Mouse (Mus musculus) liver, embryonic 13.5 days (tissue): ENCODE results near the gene Vav1. TPM values are rescaled to one million over a fixed set of nuclear protein-coding genes. Genes with fewer than 3 reads are reported as not detected.

ENCODE experiments used
- ATAC-seq: fragments of 200-750 bp; cut with Nextera tagmentation; 2 replicates; pipeline ENCODE4 v1.8.0; 2017; ENCODE audit warnings: low read depth, mild to moderate bottlenecking, moderate number of reproducible peaks, moderate library complexity
- DNase-seq: peaks from one replicate; pipeline ENCODE4 v3.0.0; 2022
- H3K27ac ChIP-seq: fragments of 300-500 bp; sonication (generic); 2 replicates; pipeline ENCODE4 v1.5.1; 2015; ENCODE audit warnings: moderate library complexity, mild to moderate bottlenecking, inconsistent platforms
- H3K27me3 ChIP-seq: fragments of 300-500 bp; sonication (generic); 2 replicates; pipeline ENCODE4 v1.6.1; 2015; ENCODE audit warnings: mild to moderate bottlenecking, inconsistent platforms
- H3K36me3 ChIP-seq: fragments of 300-500 bp; sonication (generic); 2 replicates; pipeline ENCODE4 v1.6.1; 2015; ENCODE audit warnings: mild to moderate bottlenecking, inconsistent platforms
- H3K4me1 ChIP-seq: fragments of 300-500 bp; sonication (generic); replicated peaks from 2 replicates; pipeline ENCODE4 v1.6.1; 2015; ENCODE audit warnings: inconsistent platforms
- H3K4me2 ChIP-seq: fragments of 300-500 bp; sonication (generic); 2 replicates; pipeline ENCODE4 v1.6.1; 2015; ENCODE audit warnings: inconsistent platforms, mild to moderate bottlenecking, moderate library complexity
- H3K4me3 ChIP-seq: fragments of 300-500 bp; sonication (generic); replicated peaks from 2 replicates; pipeline ENCODE4 v1.5.1; 2015; ENCODE audit warnings: mild to moderate bottlenecking, inconsistent platforms
- H3K9ac ChIP-seq: fragments of 300-500 bp; sonication (generic); 2 replicates; pipeline ENCODE4 v1.6.1; 2015; ENCODE audit warnings: mild to moderate bottlenecking, inconsistent platforms
- H3K9me3 ChIP-seq: fragments of 300-500 bp; sonication (generic); replicated peaks from 2 replicates; pipeline ENCODE4 v1.6.1; 2016; ENCODE audit warnings: inconsistent platforms
- WGBS: fragments of 180-500 bp; shearing (Covaris S2); methylation state at CpG from one replicate; pipeline ENCODE4 v1.1.7; 2015; ENCODE audit not compliant: insufficient replicate concordance; 5-methylcytosine and 5-hydroxymethylcytosine counted together
- polyA plus RNA-seq: library from polyadenylated mRNA; unstranded; fragments of >200 nt; fragmentation: Nextera tagmentation; extraction: Ambion mirVana; gene quantifications from 2 replicates; pipeline ENCODE4 v1.2.1, GENCODE M21; 2015

The Vav1 gene
- polyA plus RNA-seq, 1 experiment from 2014 or later: 12.5 TPM

DNA sequence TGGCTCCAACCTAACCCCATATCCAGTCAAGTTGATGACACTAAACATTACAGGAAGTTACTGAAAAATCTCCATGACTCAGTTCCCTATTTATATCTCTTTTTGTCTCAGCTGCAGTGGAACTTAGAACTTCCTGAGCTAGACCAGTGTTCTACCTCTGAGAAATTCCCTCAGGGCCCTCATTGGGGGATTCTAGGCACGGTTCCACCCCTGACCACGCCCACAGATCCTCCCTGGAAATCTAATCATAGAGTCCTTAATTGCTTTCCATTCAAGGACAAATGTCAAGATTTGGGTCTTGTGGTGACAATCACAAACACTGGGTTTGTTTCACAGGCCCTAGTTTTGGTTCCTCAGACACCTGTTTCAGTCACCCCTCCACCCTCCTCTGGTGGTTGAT, 6.2 kb downstream of the Vav1 start:
- H3K36me3 ChIP-seq: no peaks in the 10 kb centered on the region
- H3K27me3 ChIP-seq: no peaks in the 10 kb centered on the region
- no peaks in the 10 kb centered on the region for H3K9me3 ChIP-seq
- H3K4me3 ChIP-seq: no peak overlapping the region
- peaks cover 21% of the 10 kb centered on the region for H3K4me1 ChIP-seq
- DNase-seq (no peak), ATAC-seq (no peak)
- no peak overlapping the region for H3K27ac ChIP-seq
- H3K4me2 ChIP-seq: no peak overlapping the region
- no peak overlapping the region for H3K9ac ChIP-seq
- WGBS: 52% methylated on average over 2 of the region's 2 CpGs

DNA sequence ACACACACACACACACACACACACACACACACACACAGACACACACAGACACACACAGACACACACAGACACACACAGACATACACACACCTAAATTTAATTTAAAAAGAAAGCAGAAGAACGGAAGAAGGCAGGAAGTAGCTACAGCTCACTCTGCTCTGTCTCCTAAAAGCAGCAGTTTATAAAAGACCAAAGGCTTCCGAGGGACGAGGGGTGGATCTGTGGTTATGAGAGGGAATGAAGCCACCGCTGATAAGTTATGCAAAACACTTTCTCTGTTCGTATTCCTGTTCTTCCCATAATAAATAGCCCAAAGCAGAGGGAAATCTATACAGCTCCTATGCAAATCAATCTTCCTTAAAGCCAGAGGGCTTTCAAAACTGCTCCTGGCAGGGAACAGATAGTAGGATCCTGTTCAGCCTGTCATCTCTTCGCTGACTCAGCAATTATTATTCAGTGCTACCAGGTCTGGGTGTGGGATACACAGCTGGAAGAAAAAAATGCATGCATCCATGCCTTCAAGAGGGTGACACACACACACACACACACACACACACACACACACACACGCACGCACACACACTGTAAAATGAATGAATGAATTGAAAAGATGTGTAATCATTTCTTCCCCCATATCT, 7.9 kb downstream of the Vav1 start:
- Histone ChIP-seq H3K9ac (no peak overlapping the region), H3K27ac (no peak overlapping the region), H3K27me3 (no peaks in the 10 kb centered on the region), H3K36me3 (no peaks in the 10 kb centered on the region), H3K4me1 (peaks cover 33% of the 10 kb centered on the region), H3K9me3 (no peaks in the 10 kb centered on the region), H3K4me3 (no peak overlapping the region), H3K4me2 (no peak overlapping the region)
- no peak for DNase-seq
- WGBS: 30% methylated on average over 8 of the region's 8 CpGs
- ATAC-seq: no peak

DNA sequence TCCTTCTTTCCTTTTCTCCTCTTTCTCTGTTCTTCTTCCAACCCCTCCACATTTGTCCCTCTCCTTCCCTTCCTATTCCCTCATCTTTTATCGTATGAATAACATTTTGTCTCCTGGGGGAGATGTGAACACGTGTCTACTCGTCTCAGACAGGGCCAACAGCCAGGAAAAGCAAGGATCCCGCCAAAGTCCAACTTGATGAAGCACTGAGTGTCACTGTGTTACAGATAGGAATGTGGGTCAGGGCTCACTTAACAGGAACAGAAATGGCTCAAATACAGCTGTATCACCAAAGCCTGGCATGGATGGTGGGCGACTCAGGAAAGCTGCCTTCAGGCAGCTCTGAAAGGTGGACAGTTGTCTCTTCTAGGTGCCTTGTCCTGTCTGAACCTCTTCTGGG, 10.4 kb downstream of the Vav1 start:
- Histone ChIP-seq H3K4me3 (no peak overlapping the region), H3K27me3 (no peaks in the 10 kb centered on the region), H3K4me2 (no peak overlapping the region), H3K36me3 (no peaks in the 10 kb centered on the region), H3K9me3 (no peaks in the 10 kb centered on the region), H3K9ac (no peak overlapping the region), H3K4me1 (peaks cover 33% of the 10 kb centered on the region), H3K27ac (0 out of 2 replicates have a peak overlapping the region, but pooled peaks have one; percentile 75)
- ATAC-seq: no peak
- 68% methylated on average over 5 of the region's 5 CpGs for WGBS
- DNase-seq: no peak

DNA sequence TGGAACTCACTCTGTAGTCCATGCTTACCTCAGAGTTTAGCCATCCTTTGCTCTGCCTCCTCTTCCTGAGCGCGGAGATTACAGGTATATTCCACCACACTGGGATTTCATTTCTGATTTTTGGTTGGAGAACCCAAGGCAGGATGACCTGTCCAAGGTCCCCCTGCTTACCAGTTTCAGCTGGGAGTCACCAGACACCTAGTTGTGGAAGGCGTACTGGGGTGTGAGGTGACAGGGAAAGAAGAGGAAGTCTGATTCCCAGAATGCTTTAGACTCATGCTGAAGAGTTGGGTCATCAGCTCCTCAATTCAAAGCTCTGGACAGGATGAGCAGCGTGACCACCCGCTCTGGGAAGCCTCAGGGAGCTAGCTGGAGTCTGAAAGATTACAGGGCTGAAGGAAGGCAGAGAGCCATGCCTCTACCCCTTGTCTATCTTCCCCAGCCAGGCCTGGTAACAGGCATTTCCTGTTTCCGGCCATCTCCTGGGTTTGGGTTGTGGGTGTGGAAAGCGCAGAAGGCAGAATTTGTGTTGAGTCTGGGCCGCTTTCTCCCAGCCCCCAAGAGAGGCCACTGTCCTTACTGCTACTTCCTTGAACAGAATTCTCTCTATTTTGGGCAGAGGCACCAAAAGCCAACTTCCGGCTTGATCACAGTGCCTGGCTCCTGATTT, 11.2 kb downstream of the Vav1 start:
- ATAC-seq (peak; percentile 79), DNase-seq (peak; percentile 29)
- H3K27me3 ChIP-seq: no peaks in the 10 kb centered on the region
- H3K9me3 ChIP-seq: no peaks in the 10 kb centered on the region
- WGBS: 31% methylated on average over 9 of the region's 9 CpGs
- H3K36me3 ChIP-seq: no peaks in the 10 kb centered on the region
- H3K9ac ChIP-seq: no peak overlapping the region
- H3K4me3 ChIP-seq: no peak overlapping the region
- peak overlapping the region; percentile 75 for H3K27ac ChIP-seq
- peak overlapping the region; percentile 30 for H3K4me2 ChIP-seq
- peaks cover 39% of the 10 kb centered on the region for H3K4me1 ChIP-seq

DNA sequence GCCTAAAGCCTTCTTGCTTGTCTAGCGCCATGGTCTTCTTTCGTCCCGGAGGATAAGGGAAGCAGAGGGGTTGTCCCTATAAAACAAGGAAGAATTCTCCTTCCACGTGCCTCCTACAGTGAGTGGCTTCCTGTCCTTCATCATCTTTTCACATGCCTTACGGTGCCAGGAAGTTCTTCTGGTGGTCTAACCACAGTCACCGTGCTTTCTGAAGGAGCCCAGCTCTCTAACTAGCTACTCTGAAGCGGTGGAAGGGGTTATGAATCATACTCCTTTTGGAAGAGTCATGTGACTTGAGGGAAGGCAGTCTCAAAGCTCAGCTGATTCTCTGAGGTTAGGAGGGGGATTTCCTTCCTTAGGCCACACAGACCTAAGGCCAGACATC, 11.8 kb downstream of the Vav1 start:
- ATAC-seq (peak; percentile 37), DNase-seq (no peak)
- Histone ChIP-seq H3K27me3 (no peaks in the 10 kb centered on the region), H3K27ac (peak overlapping the region; percentile 66), H3K9me3 (no peaks in the 10 kb centered on the region), H3K4me2 (peak overlapping the region; percentile 30), H3K36me3 (no peaks in the 10 kb centered on the region), H3K4me1 (peaks cover 42% of the 10 kb centered on the region), H3K4me3 (no peak overlapping the region), H3K9ac (no peak overlapping the region)
- 18% methylated on average over 7 of the region's 7 CpGs for WGBS

DNA sequence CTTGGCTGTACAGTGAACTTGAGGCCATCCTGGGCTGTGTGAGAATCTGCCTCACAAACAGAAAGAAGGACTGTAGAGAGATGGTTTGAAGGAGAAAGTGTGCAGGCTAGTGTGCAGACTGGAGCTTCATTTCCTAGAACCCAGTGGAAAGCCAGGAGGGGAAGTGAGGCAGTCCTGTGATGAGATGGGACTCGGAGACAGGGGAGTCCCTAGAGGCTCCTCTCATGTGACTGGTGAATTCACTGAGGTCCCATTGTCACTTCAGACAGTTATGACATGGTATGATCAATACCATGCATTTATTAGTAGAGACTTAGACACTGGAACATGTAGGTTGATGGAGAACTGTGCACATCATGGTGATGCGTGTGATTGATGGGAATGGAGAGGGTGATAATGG, 13.4 kb downstream of the Vav1 start:
- Histone ChIP-seq H3K9me3 (no peaks in the 10 kb centered on the region), H3K27ac (no peak overlapping the region), H3K36me3 (no peaks in the 10 kb centered on the region), H3K4me2 (no peak overlapping the region), H3K27me3 (no peaks in the 10 kb centered on the region), H3K4me3 (no peak overlapping the region), H3K4me1 (peaks cover 39% of the 10 kb centered on the region), H3K9ac (no peak overlapping the region)
- ATAC-seq (no peak), DNase-seq (no peak)
- 61% methylated on average over 2 of the region's 2 CpGs for WGBS

DNA sequence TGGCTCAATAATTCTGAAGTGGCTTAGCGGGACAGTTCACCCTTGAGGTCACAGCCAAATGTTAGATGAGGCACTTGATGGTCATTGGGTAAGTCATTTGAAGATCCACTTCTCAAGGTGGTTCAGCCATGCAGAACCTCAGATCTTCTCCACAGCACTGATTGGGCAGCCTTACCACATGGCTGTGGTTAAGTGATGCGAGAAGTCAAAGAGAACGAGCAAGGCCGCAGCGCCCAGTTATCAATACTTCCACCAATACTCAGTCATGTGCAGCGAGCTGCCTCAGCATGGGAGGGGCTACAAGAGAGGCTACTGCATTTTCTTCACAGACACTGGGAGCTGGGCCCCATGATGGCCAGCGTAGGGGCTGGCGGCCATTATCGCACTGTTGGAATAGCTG, 14.1 kb downstream of the Vav1 start:
- DNase-seq: no peak
- ATAC-seq: no peak
- Histone ChIP-seq H3K4me1 (peaks cover 36% of the 10 kb centered on the region), H3K9me3 (no peaks in the 10 kb centered on the region), H3K36me3 (no peaks in the 10 kb centered on the region), H3K4me2 (no peak overlapping the region), H3K9ac (no peak overlapping the region), H3K4me3 (no peak overlapping the region), H3K27ac (no peak overlapping the region), H3K27me3 (no peaks in the 10 kb centered on the region)
- 78% methylated on average over 9 of the region's 9 CpGs for WGBS

DNA sequence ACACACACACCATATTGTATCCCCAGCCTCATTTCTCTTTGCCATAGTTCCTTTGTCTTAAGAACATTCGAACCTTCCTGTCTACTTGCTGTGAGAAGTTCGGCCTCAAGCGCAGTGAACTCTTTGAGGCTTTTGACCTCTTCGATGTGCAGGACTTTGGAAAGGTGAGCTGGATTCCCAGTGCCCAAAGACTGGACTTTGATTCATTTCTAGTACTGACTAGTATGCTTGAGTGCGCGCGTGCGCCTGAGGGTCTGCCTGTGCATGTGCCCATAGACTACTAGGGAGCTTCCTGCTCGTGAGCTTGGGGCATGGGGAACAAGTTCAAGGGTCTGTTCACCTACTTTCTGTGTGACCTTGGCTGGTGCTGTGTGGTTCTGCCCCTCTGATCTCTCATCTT, 17.0 kb downstream of the Vav1 start:
- Histone ChIP-seq H3K27ac (no peak overlapping the region), H3K4me3 (no peak overlapping the region), H3K9ac (no peak overlapping the region), H3K27me3 (no peaks in the 10 kb centered on the region), H3K4me2 (no peak overlapping the region), H3K4me1 (peaks cover 20% of the 10 kb centered on the region), H3K9me3 (no peaks in the 10 kb centered on the region), H3K36me3 (peaks cover 6% of the 10 kb centered on the region; the same call in 1 of the 2 replicates)
- WGBS: 77% methylated on average over 9 of the region's 9 CpGs
- no peak for DNase-seq
- ATAC-seq: no peak

DNA sequence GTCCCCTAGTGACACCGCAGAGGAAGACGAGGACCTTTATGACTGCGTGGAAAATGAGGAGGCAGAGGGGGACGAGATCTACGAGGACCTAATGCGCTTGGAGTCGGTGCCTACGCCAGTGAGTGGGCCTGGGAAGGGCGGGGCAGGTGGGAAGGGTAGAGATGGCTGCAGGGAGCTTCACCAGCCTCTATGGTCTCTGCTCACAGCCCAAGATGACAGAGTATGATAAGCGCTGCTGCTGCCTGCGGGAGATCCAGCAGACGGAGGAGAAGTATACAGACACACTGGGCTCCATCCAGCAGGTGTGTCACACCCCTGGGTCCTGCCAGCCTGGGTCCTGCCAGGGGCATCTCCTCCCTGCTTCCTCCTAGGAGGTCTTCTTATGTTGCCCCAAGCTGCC, 18.1 kb downstream of the Vav1 start:
- H3K9me3 ChIP-seq: no peaks in the 10 kb centered on the region
- WGBS: 59% methylated on average over 12 of the region's 12 CpGs
- H3K4me3 ChIP-seq: no peak overlapping the region
- no peak overlapping the region for H3K9ac ChIP-seq
- DNase-seq (no peak), ATAC-seq (peak; percentile 54; the same call in 1 of the 2 replicates)
- H3K4me2 ChIP-seq: no peak overlapping the region
- H3K4me1 ChIP-seq: peaks cover 16% of the 10 kb centered on the region
- H3K27me3 ChIP-seq: no peaks in the 10 kb centered on the region
- peaks cover 6% of the 10 kb centered on the region; the same call in 1 of the 2 replicates for H3K36me3 ChIP-seq
- no peak overlapping the region for H3K27ac ChIP-seq

DNA sequence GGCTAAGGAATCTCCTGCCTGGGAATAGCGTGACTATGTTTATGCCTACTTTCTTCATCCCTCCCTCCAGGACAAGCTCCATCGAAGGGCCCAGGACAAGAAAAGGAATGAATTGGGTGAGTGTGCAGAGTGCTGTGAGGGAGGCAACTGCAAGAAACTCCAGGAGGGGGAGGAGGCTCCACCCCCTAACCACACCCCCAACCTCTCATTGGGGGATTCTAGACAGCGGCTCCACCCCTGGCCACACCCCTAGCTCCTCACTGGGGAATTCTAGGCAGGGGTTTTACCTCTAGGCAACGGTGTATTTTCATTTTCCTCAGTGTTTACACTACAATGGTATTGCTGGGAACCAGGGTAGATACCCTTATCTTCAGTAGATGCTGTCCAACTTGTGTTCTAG, 26.7 kb downstream of the Vav1 start:
- DNase-seq: no peak
- Histone ChIP-seq H3K4me3 (no peak overlapping the region), H3K27ac (no peak overlapping the region), H3K4me2 (no peak overlapping the region), H3K27me3 (no peaks in the 10 kb centered on the region), H3K4me1 (0 out of 2 replicates have a peak, but pooled peaks cover 5% of the 10 kb centered on the region), H3K9ac (no peak overlapping the region), H3K9me3 (no peaks in the 10 kb centered on the region), H3K36me3 (peaks cover 5% of the 10 kb centered on the region; the same call in 1 of the 2 replicates)
- 67% methylated on average over 4 of the region's 4 CpGs for WGBS
- peak; percentile 61; the same call in 1 of the 2 replicates for ATAC-seq

DNA sequence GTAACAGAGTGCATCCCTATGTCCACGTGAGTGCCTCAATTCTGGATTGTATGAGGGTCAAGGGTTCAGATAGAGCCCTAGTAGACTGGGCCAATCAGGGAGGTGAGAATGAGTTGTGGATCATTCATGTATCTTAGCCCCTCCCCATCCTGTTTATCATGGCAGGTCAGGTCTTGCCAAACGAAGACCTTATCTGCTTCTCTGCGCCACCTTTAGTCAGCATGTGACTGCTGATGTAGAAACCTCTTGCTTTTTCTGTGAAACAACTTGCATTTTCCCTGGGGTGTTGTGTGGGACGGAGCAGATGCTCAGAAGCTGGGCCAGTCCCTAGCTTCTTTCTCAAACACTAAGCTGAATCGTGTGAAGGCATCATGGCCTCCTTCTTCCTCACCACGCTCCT, 28.2 kb downstream of the Vav1 start:
- 52% methylated on average over 6 of the region's 6 CpGs for WGBS
- Histone ChIP-seq H3K9ac (no peak overlapping the region), H3K4me1 (peaks cover 5% of the 10 kb centered on the region; the same call in 1 of the 2 replicates), H3K9me3 (no peaks in the 10 kb centered on the region), H3K4me2 (no peak overlapping the region), H3K36me3 (peaks cover 5% of the 10 kb centered on the region; the same call in 1 of the 2 replicates), H3K27ac (no peak overlapping the region), H3K27me3 (no peaks in the 10 kb centered on the region), H3K4me3 (no peak overlapping the region)
- no peak for DNase-seq
- ATAC-seq: no peak

DNA sequence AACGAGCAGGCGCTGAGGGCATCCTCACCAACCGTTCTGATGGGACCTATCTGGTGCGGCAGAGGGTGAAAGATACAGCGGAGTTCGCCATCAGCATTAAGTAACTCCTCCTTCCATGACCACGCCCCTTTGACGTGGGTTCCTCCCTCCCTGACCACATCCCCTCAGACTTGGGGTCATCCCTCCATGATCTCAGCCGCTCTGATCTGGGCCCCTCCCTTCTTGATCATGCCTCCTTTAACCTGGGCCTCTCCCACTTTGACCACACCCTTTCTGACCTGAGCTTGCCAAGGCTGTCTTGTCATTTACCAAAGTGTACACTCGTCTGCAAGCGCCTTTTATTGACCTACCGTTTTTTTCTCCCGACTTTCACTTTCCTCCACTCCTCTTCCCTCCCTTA, 32.9 kb downstream of the Vav1 start:
- Histone ChIP-seq H3K9me3 (no peaks in the 10 kb centered on the region), H3K9ac (no peak overlapping the region), H3K4me3 (no peak overlapping the region), H3K36me3 (no peaks in the 10 kb centered on the region), H3K27me3 (no peaks in the 10 kb centered on the region), H3K4me1 (peaks cover 5% of the 10 kb centered on the region; the same call in 1 of the 2 replicates), H3K27ac (no peak overlapping the region), H3K4me2 (no peak overlapping the region)
- DNase-seq: no peak
- 50% methylated on average over 13 of the region's 13 CpGs for WGBS
- no peak for ATAC-seq
